Mouse (Mus musculus): Measurements from ENCODE around the gene Antxrl.

Gene Antxrl

DNA sequence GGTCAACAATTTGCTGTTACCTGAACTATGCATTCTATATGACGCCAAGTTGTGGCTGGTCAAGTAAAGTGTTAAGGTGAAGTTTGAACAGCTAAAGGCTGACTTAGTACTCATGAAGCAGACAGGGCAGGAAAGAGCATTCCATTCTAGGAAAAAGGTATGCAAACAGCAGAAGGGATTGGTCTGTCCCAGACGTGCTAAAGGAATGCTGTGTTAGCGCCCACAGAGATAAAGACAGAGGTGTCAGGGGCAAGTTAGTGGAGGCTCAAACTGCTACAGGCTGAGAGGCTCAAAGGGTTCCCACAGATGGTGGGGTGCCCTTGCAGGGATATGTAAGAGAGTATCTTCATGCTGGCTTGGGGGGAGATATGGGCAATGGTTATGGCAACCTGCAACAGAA is 51.3 kb downstream of the Antxrl start:
- DNase-seq (ENCODE audit: low spot score in 2 of 2), result no peak

DNA sequence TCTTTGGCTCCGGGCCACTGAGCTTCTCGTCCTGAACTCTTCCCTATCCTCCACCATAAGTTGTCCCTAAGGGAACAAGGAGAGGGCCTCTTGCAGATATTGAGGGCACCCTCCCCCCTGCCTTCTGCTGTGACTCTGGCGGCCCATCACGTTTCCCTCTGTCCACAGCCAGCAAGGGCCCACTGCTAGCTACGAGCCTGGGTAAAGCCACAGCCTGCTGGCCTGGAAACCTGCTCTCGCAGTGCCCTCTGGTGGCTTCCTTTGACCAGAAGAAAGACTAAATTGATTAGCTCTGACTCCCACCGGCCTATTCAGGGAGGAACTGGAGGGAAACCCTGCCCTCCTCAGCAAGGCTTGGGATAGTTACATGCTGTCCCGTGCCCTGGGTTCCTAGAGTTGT is 52.4 kb downstream of the Antxrl start:
- peak; percentile 11 to 28 for DNase-seq (ENCODE audit: low spot score in 2 of 2)

- no peak for DNase-seq (ENCODE audit: low spot score in 2 of 2)
Measured at GRCm38 (mm10) chr14:34106389-34107062, 54.0 kb downstream of the Antxrl start.

- no peak for DNase-seq (ENCODE audit: low spot score in 2 of 2)
Measured at GRCm38 (mm10) chr14:34107594-34107993, 55.1 kb downstream of the Antxrl start.

GRCm38 (mm10) chr14:34114311-34114710 is 61.8 kb downstream of the Antxrl start:
- DNase-seq (ENCODE audit: low spot score in 2 of 2), result no peak

- no peak for DNase-seq (ENCODE audit: low spot score in 2 of 2)
Measured at GRCm38 (mm10) chr14:34119046-34119723, 66.7 kb downstream of the Antxrl start.

DNA sequence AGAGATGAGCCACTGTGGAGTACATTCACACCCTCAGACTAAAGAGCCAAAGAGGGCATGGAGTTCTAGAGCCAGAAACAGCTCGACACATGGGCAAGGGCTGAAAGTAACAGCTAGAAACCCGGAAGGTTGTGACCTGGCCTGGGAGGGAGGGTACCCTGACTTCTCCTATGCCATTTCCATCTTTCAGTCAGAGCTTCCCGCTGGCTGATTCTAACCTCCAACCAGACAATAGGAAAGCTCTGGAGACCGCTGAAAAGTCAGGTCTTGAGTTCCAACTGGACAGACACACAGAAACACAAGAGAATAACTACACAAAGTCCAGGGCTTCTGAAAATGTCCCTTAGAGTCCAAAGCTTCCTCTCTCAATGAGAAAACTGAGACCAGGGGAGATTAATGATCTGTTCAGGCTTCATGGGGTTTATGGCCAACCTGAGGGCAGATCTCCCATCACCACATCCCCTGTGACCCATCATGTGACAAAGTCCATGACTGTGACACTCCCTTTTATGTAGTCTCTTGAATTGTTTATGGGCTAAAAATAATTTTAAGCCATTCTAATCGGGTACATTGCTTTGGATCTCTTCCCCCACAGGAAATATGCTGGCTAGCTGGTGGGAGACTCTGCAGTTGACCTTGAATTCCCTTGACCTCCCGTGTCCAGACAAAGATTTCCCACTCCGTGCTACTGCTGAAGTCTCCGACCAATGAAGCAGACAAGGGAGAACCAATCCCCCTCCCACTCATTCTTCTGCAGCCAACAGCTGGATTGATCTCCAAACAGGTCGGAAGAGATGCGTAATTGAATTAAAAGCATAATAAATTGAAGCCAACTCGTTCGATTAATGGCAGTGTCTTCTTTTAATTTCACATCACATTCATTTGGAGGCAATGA is 67.8 kb downstream of the Antxrl start:
- DNase-seq (ENCODE audit: low spot score in 2 of 2), result no peak

- DNase-seq (ENCODE audit: low spot score in 2 of 2), result no peak
Measured at GRCm38 (mm10) chr14:34120923-34121351, 68.4 kb downstream of the Antxrl start.

GRCm38 (mm10) chr14:34121691-34122090 is 69.2 kb downstream of the Antxrl start:
- DNase-seq (ENCODE audit: low spot score in 2 of 2), result no peak
